Mouse (Mus musculus) WW6 (cell line): ENCODE measurements around the gene Wfikkn1.

Experiments used
- DNase-seq: peaks from one replicate; pipeline ENCODE4 v3.0.0-alpha.2; 2013; ENCODE audit warnings: low read depth, low spot score

The Wfikkn1 gene

GRCm38 (mm10) chr17:25880196-25880910, at the start of gene Wfikkn1:
Gene Wfikkn1 (minus strand): TSS chr17:25880858.
- DNase-seq = no peak

- no peak for DNase-seq
Measured at GRCm38 (mm10) chr17:25925348-25925747, 44.7 kb upstream of the Wfikkn1 start.

GRCm38 (mm10) chr17:25922120-25922519, 41.5 kb upstream of the Wfikkn1 start:
- DNase-seq = no peak

GRCm38 (mm10) chr17:25919786-25920642, 39.4 kb upstream of the Wfikkn1 start:
- DNase-seq = peak; percentile 99

- DNase-seq = no peak
Measured at GRCm38 (mm10) chr17:25919144-25919785, 38.6 kb upstream of the Wfikkn1 start, which contains the start of gene Rab40c. Gene Rab40c (minus strand): TSS chr17:25919727.

GRCm38 (mm10) chr17:25918037-25918750, 37.5 kb upstream of the Wfikkn1 start:
- no peak for DNase-seq

GRCm38 (mm10) chr17:25916931-25917647, 36.4 kb upstream of the Wfikkn1 start:
- DNase-seq = no peak

GRCm38 (mm10) chr17:25914295-25914694, 33.6 kb upstream of the Wfikkn1 start:
- DNase-seq = no peak

GRCm38 (mm10) chr17:25913877-25914275, 33.2 kb upstream of the Wfikkn1 start:
- DNase-seq = no peak

- no peak for DNase-seq
Measured at GRCm38 (mm10) chr17:25913186-25913876, 32.7 kb upstream of the Wfikkn1 start.

GRCm38 (mm10) chr17:25911816-25912215, 31.2 kb upstream of the Wfikkn1 start:
- DNase-seq = no peak

GRCm38 (mm10) chr17:25907640-25908039, 27.0 kb upstream of the Wfikkn1 start:
- no peak for DNase-seq

- no peak for DNase-seq
Measured at GRCm38 (mm10) chr17:25903061-25903460, 22.4 kb upstream of the Wfikkn1 start.

- DNase-seq = no peak
Measured at GRCm38 (mm10) chr17:25900193-25900592, 19.5 kb upstream of the Wfikkn1 start.

- DNase-seq = no peak
Measured at GRCm38 (mm10) chr17:25895891-25896290, 15.2 kb upstream of the Wfikkn1 start.

- DNase-seq = no peak
Measured at GRCm38 (mm10) chr17:25895415-25895814, 14.8 kb upstream of the Wfikkn1 start.

- no peak for DNase-seq
Measured at GRCm38 (mm10) chr17:25893975-25894617, 13.4 kb upstream of the Wfikkn1 start.

- no peak for DNase-seq
Measured at GRCm38 (mm10) chr17:25888837-25889236, 8.2 kb upstream of the Wfikkn1 start.

- no peak for DNase-seq
Measured at GRCm38 (mm10) chr17:25887467-25887866, 6.8 kb upstream of the Wfikkn1 start.

- no peak for DNase-seq
Measured at GRCm38 (mm10) chr17:25886806-25887205, 6.1 kb upstream of the Wfikkn1 start.
